Mouse (Mus musculus) neural tube, embryonic 15.5 days (tissue): ENCODE measurements around the gene Gm17655. TPM values are rescaled to one million over a fixed set of nuclear protein-coding genes. Genes with fewer than 3 reads are reported as not detected.
"Not testable (repeated sequence)": the region's sequence is repeated elsewhere in the genome, so short reads cannot be mapped to it uniquely, and the experiment has no call there.

Source experiments
- ATAC-seq: fragments of 200-750 bp; cut with Nextera tagmentation; 2 replicates; pipeline ENCODE4 v1.8.0; 2017; ENCODE audit warnings: mild to moderate bottlenecking, moderate TSS enrichment, moderate library complexity; ENCODE audit not compliant: low FRiP score
- H3K27ac ChIP-seq: fragments of 300-500 bp; sonication (generic); replicated peaks from 2 replicates; pipeline ENCODE4 v1.5.1; 2015; ENCODE audit warnings: mild to moderate bottlenecking, inconsistent platforms
- H3K27me3 ChIP-seq: fragments of 300-500 bp; sonication (generic); replicated peaks from 2 replicates; pipeline ENCODE4 v1.6.1; 2015; ENCODE audit warnings: inconsistent platforms
- H3K36me3 ChIP-seq: fragments of 300-500 bp; sonication (generic); 2 replicates; pipeline ENCODE4 v1.6.1; 2015; ENCODE audit warnings: inconsistent platforms
- H3K4me1 ChIP-seq: fragments of 300-500 bp; sonication (generic); 2 replicates; pipeline ENCODE4 v1.6.1; 2015; ENCODE audit warnings: inconsistent platforms
- H3K4me2 ChIP-seq: fragments of 300-500 bp; sonication (generic); 2 replicates; pipeline ENCODE4 v1.6.1; 2015; ENCODE audit warnings: inconsistent platforms, mild to moderate bottlenecking, moderate library complexity
- H3K4me3 ChIP-seq: fragments of 300-500 bp; sonication (generic); replicated peaks from 2 replicates; pipeline ENCODE4 v1.5.1; 2015; ENCODE audit warnings: mild to moderate bottlenecking, inconsistent platforms
- H3K9ac ChIP-seq: fragments of 300-500 bp; sonication (generic); replicated peaks from 2 replicates; pipeline ENCODE4 v1.6.1; 2015; ENCODE audit warnings: mild to moderate bottlenecking, inconsistent platforms
- H3K9me3 ChIP-seq: fragments of 300-500 bp; sonication (generic); replicated peaks from 2 replicates; pipeline ENCODE4 v1.6.1; 2016; ENCODE audit warnings: inconsistent platforms
- WGBS: fragments of 180-500 bp; shearing (Covaris S2); methylation state at CpG from one replicate; pipeline ENCODE4 v1.1.7; 2015; ENCODE audit warnings: mixed read lengths; 5-methylcytosine and 5-hydroxymethylcytosine counted together
- polyA plus RNA-seq: library from polyadenylated mRNA; unstranded; fragments of >200 nt; fragmentation: Nextera tagmentation; extraction: Ambion mirVana; gene quantifications from 2 replicates; pipeline ENCODE4 v1.2.1, GENCODE M21; 2015

Gm17655 gene
- polyA plus RNA-seq, 1 experiment from 2014 or later: 4.6 TPM

DNA sequence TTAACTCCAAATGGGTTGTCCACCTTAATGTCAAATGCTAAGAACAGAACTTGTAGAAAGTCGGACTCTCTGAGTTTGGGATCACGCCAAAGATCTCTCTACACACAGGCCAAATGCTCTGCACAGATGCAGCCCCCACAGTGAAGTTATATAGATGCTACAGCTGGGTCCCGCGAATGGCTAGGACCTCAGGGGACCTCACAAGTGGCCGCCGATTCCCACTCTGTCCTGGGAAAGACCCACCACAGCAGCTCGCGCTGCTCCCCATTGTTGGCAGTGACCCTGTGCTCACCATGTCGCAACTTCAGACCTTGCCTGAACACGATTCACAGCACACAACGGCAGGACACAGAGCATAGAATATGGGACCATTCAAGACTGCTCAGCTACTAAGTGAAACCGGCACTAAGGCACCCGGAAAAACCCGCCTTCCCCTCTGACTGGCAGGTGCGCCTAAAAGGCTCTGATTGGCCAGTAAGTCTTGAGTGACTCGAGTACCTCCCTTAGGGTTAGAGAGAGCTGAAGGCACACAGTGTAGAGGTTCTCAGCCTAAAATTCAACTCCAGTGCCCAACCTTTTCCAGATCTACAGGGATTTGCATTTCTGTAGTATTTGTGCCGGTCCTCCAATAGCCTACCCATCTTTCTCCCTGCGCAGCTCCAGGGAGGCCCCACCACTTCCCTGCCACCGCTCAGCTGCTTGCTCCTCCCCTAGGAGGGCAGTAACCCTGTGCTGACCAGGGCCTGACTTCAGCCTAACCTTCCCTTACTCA, 14.5 kb downstream of the Gm17655 start:
- Histone ChIP-seq H3K4me1 (peaks cover 4% of the 10 kb centered on the region), H3K27me3 (no peaks in the 10 kb centered on the region), H3K9ac (peak overlapping the region; percentile 50), H3K4me3 (peak overlapping the region; percentile 57), H3K27ac (peak overlapping the region; percentile 73; the same call in 1 of the 2 replicates), H3K9me3 (no peaks in the 10 kb centered on the region; the same call in 1 of the 2 replicates), H3K36me3 (no peaks in the 10 kb centered on the region), H3K4me2 (peak overlapping the region; percentile 65)
- WGBS: 2% methylated on average over 19 of the region's 19 CpGs
- ATAC-seq: peak; percentile 98

DNA sequence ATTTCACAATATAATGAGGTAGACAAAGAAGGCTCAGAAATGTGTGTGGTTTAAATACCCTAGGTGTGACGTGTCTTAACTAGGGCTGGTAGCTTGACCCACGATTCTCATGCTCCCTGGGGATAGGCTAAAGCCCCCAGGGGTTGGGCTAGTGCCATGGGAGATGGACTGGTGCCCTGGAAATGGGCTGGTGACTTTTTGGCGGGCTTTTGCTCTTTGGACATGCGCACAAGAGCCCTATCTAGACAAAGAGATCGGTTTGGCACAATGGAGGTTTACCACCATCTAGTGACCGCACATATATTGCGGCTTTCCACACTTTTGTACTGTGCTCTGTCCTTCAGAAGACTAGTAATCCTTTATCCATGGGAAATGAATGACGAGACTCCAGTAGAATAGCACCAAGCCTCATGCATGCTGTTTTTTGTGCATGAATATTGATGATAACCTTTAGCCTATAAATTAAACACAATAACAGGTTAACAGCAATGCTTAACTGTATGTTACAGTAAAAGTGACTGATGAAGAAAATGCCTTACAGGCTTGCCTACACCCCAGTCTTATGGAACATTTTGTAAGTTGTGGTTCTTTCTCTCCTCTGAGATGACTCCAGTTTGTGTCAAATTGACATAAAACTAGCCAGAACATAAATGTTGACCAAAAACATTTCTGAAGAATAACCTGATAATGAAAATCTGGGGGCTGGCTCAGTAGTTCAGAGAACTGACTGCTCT, 48.5 kb downstream of the Gm17655 start:
- not testable (repeated sequence) for H3K9me3 ChIP-seq, H3K27me3 ChIP-seq, H3K9ac ChIP-seq, H3K4me1 ChIP-seq, H3K36me3 ChIP-seq
- H3K27ac ChIP-seq: peak overlapping the region; percentile 63; the same call in 1 of the 2 replicates
- peak overlapping the region; percentile 49 for H3K4me2 ChIP-seq
- 44% methylated on average over 8 of the region's 8 CpGs for WGBS
- peak overlapping the region; percentile 22 for H3K4me3 ChIP-seq
- peak; percentile 92 for ATAC-seq

DNA sequence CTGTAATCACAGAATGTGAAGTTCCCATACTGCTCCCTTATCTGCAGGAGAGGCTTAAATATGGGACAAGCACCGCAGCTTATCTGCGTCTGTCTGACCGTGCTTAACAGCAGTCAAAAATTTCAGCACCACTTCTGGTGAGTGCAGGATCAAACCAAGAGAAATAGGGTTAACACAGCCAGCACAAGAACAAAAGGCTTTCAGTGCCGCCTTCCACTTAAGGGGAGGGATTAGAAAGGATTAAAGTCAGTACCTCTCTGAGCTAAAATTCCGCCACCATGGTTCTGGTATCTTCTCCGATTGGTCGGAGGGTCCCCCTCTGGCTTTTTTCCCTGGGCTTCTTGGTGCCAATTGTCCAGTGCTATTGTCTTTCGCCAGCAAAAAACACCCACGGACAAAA, 49.0 kb downstream of the Gm17655 start:
- peak; percentile 63 for ATAC-seq
- WGBS: 50% methylated on average over 9 of the region's 9 CpGs
- Histone ChIP-seq H3K36me3 (no peaks in the 10 kb centered on the region), H3K27me3 (no peaks in the 10 kb centered on the region), H3K4me3 (peak overlapping the region; percentile 22), H3K4me2 (peak overlapping the region; percentile 49), H3K4me1 (no peaks in the 10 kb centered on the region), H3K9me3 (no peaks in the 10 kb centered on the region), H3K27ac (peak overlapping the region; percentile 63), H3K9ac (no peak overlapping the region)

DNA sequence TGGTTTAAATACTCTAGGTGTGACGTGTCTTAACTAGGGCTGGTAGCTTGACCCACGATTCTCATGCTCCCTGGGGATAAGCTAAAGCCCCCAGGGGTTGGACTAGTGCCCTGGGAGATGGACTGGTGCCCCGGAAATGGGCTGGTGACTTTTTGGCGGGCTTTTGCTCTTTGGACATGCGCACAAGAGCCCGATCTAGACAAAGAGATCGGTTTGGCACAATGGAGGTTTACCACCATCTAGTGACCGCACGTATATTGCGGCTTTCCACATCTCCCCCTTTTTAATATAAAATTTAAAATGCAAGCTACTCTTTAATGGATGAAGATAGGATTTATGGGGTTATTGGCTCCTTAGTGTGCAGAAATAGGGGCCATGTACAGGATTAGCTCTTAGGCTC, 56.5 kb downstream of the Gm17655 start:
- WGBS: 90% methylated on average over 10 of the region's 10 CpGs
- H3K4me2 ChIP-seq, H3K27ac ChIP-seq, ATAC-seq, H3K9ac ChIP-seq, H3K36me3 ChIP-seq, H3K4me3 ChIP-seq, H3K27me3 ChIP-seq, H3K4me1 ChIP-seq: not testable (repeated sequence)
- H3K9me3 ChIP-seq: peaks cover 14% of the 10 kb centered on the region

Other genes starting within 250 kb of the Gm17655 start
- 0.56 and 0.68 TPM in 2 replicates for gene Gm15446, start 149.1 kb downstream of the Gm17655 start, polyA plus RNA-seq
- gene Zfp932, start 76.0 kb downstream of the Gm17655 start, polyA plus RNA-seq: 22.4 and 26.0 TPM in 2 replicates
- 0.44 and 0.92 TPM in 2 replicates for gene Gm35315, start 21.9 kb upstream of the Gm17655 start, polyA plus RNA-seq
- 6.4 and 7.5 TPM in 2 replicates for gene Plcxd1, start 27.5 kb upstream of the Gm17655 start, polyA plus RNA-seq
- 59.2 and 68.3 TPM in 2 replicates for gene Gtpbp6, start 35.7 kb upstream of the Gm17655 start, polyA plus RNA-seq
- 13.0 and 13.6 TPM in 2 replicates for gene Zfp605, start 37.6 kb upstream of the Gm17655 start, polyA plus RNA-seq
- gene Chfr, start 63.3 kb upstream of the Gm17655 start, polyA plus RNA-seq: 67.4 and 77.4 TPM in 2 replicates
- 20.1 and 23.6 TPM in 2 replicates for gene Golga3, start 104.2 kb upstream of the Gm17655 start, polyA plus RNA-seq
- 19.3 and 23.7 TPM in 2 replicates for gene Ankle2, start 158.5 kb upstream of the Gm17655 start, polyA plus RNA-seq
- 95.5 and 99.0 TPM in 2 replicates for gene Pgam5, start 197.4 kb upstream of the Gm17655 start, polyA plus RNA-seq
- gene Pxmp2, start 213.7 kb upstream of the Gm17655 start, polyA plus RNA-seq: 11.7 and 14.6 TPM in 2 replicates
- gene Pole, start 213.8 kb upstream of the Gm17655 start, polyA plus RNA-seq: 6.1 and 10.9 TPM in 2 replicates